Mouse (Mus musculus) liver, adult 2 months (tissue): ENCODE results near the gene Trip11.

Experiments used
- CTCF ChIP-seq: fragments of 200-500 bp; IDR thresholded peaks from 2 replicates; pipeline ENCODE4 v1.5.1; 2011; ENCODE audit warnings: low read depth, low read length, control low read depth
- POLR2A ChIP-seq: fragments of 200-500 bp; IDR thresholded peaks from 2 replicates; pipeline ENCODE4 v1.6.1; 2011; ENCODE audit warnings: low read length, control low read depth; ENCODE audit not compliant: insufficient read depth; ENCODE audit errors: extremely low read depth

GRCm38 (mm10) chr12:101905817-101906216, 7.2 kb downstream of the Trip11 start:
- TF ChIP-seq CTCF (no peak), POLR2A (no peak)
